Mouse (Mus musculus) C2C12 (cell line): Measurements from ENCODE around the gene Chd3.

ENCODE experiments used
- CEBPB ChIP-seq: IDR thresholded peaks from one replicate; pipeline ENCODE4 v1.6.1; 2011; ENCODE audit warnings: low read depth, mild to moderate bottlenecking, control low read depth, moderate library complexity
- CTCF ChIP-seq: IDR thresholded peaks from one replicate; pipeline ENCODE4 v1.5.1; 2011; ENCODE audit not compliant: control insufficient read depth, insufficient read depth, insufficient read length
- MYOG ChIP-seq: IDR thresholded peaks from one replicate; pipeline ENCODE4 v1.6.1; 2011; ENCODE audit not compliant: control insufficient read depth, insufficient read length; ENCODE audit errors: extremely low read depth

DNA sequence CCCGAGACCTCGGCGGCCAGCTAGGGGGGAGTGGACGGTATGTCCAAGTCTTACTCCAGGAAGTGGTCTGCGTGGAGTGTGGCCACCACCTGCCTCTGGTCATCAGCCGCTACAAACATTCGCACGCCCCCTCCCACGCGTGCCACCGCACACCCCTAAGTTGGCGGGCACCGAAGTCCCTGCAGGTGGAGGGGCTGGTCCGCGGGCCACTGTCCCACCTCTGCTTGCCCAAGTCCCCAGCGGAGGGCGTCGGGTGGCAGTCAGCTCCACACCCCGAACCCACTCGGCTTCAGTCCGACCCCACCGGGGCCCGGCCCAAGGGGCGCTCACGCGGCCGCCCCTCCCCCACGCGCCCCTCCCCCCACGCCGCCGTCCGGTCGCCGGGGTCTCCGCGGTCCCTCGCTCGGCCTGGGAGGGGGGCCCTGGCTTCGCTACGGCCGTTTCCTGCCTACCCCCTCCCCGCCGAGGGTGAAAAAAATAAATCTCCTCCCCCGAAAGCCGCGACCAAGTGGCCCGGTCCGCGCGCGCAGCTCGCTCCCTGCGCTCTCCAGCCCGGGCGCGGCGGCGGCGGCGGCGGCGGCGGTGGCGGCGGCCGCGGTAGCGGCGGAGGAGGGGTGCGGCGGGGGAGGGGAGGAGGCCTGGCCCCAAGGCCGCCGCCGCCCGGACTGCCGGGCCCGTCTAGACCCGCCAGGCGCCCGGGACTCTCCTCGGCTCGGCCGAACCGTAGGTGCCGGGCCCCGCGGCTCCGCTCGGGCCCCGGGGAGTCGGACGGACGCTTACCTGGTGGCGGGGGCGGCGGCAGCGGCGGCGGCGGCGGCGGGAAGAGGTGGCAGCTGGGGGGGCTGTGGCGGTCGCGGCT, 621 bp downstream of the Chd3 start:
- TF ChIP-seq MYOG = no peak
- TF ChIP-seq CTCF = no peak
- no peak for TF ChIP-seq CEBPB
